Mouse (Mus musculus) kidney, adult 10 weeks (tissue): ENCODE measurements around the gene Fbxo8. TPM values are rescaled to one million over a fixed set of nuclear protein-coding genes. Genes with fewer than 3 reads are reported as not detected.

Experiments used
- polyA plus RNA-seq: library from polyadenylated mRNA; stranded (reverse); fragments of 350-450 nt; fragmentation: Illumina TruSeq; extraction: RNeasy Lipid Tissue Mini Kit (QIAGEN cat#74804); gene quantifications from one replicate; pipeline ENCODE4 v1.2.3, GENCODE M21; 2014; ENCODE audit warnings: low read depth, low replicate concordance

Fbxo8 gene
- polyA plus RNA-seq, result 190 TPM

GRCm38 (mm10) chr8:56550558-56551360 lies at the start of gene Fbxo8, which contains the start of gene Cep44:
Gene Fbxo8 (plus strand): TSS chr8:56551090.
Gene Cep44 (minus strand): TSS chr8:56551047.

Other genes with a start within 250 kb of the Fbxo8 start
- 15.0 TPM for gene Cep44, start within 50 bp of the Fbxo8 start, polyA plus RNA-seq